Mouse (Mus musculus): ENCODE data around the gene Nfasc.

The Nfasc gene

GRCm38 (mm10) chr1:132732307-132732706 lies 9.3 kb downstream of the Nfasc start:
- no peak for DNase-seq (ENCODE audit: low read depth)

- DNase-seq (ENCODE audit: low read depth): no peak
These were observed 14.0 kb downstream of the Nfasc start for GRCm38 (mm10) chr1:132727548-132727947.

- DNase-seq (ENCODE audit: low read depth): no peak
These were observed 19.2 kb downstream of the Nfasc start for GRCm38 (mm10) chr1:132722362-132722761.

GRCm38 (mm10) chr1:132721266-132721665 lies 20.3 kb downstream of the Nfasc start:
- no peak for DNase-seq (ENCODE audit: low read depth)

- DNase-seq (ENCODE audit: low read depth): no peak
These were observed 23.4 kb downstream of the Nfasc start for GRCm38 (mm10) chr1:132718225-132718624.

- DNase-seq (ENCODE audit: low read depth): no peak
These were observed 26.6 kb downstream of the Nfasc start for GRCm38 (mm10) chr1:132715044-132715443.

- DNase-seq (ENCODE audit: low read depth): no peak
These were observed 32.2 kb downstream of the Nfasc start for GRCm38 (mm10) chr1:132709419-132709818.

GRCm38 (mm10) chr1:132707301-132707700 lies 34.3 kb downstream of the Nfasc start:
- no peak for DNase-seq (ENCODE audit: low read depth)

GRCm38 (mm10) chr1:132703467-132703866 lies 38.1 kb downstream of the Nfasc start:
- DNase-seq (ENCODE audit: low read depth): no peak

- no peak for DNase-seq (ENCODE audit: low read depth)
These were observed 44.7 kb downstream of the Nfasc start for GRCm38 (mm10) chr1:132696926-132697325.

GRCm38 (mm10) chr1:132696232-132696631 lies 45.4 kb downstream of the Nfasc start:
- DNase-seq (ENCODE audit: low read depth): no peak

GRCm38 (mm10) chr1:132694007-132694406 lies 47.6 kb downstream of the Nfasc start:
- DNase-seq (ENCODE audit: low read depth): no peak

- DNase-seq (ENCODE audit: low read depth): no peak
These were observed 52.4 kb downstream of the Nfasc start for GRCm38 (mm10) chr1:132689181-132689580.

- DNase-seq (ENCODE audit: low read depth): no peak
These were observed 62.7 kb downstream of the Nfasc start for GRCm38 (mm10) chr1:132678935-132679334.

- no peak for DNase-seq (ENCODE audit: low read depth)
These were observed 63.5 kb downstream of the Nfasc start for GRCm38 (mm10) chr1:132678076-132678475.

GRCm38 (mm10) chr1:132672704-132673103 lies 68.9 kb downstream of the Nfasc start:
- no peak for DNase-seq (ENCODE audit: low read depth)

- no peak for DNase-seq (ENCODE audit: low read depth)
These were observed 72.4 kb downstream of the Nfasc start for GRCm38 (mm10) chr1:132669200-132669599.

- DNase-seq (ENCODE audit: low read depth): no peak
These were observed 81.2 kb downstream of the Nfasc start for GRCm38 (mm10) chr1:132660354-132660753.

GRCm38 (mm10) chr1:132659604-132660003 lies 82.0 kb downstream of the Nfasc start:
- DNase-seq (ENCODE audit: low read depth): no peak

- DNase-seq (ENCODE audit: low read depth): no peak
These were observed 86.0 kb downstream of the Nfasc start for GRCm38 (mm10) chr1:132655611-132656010.

GRCm38 (mm10) chr1:132654769-132655168 lies 86.8 kb downstream of the Nfasc start:
- DNase-seq (ENCODE audit: low read depth): no peak

- DNase-seq (ENCODE audit: low read depth): no peak
These were observed 87.6 kb downstream of the Nfasc start for GRCm38 (mm10) chr1:132653841-132654457.

GRCm38 (mm10) chr1:132653161-132653560 lies 88.4 kb downstream of the Nfasc start:
- no peak for DNase-seq (ENCODE audit: low read depth)

- no peak for DNase-seq (ENCODE audit: low read depth)
These were observed 90.9 kb downstream of the Nfasc start for GRCm38 (mm10) chr1:132650680-132651079.

Data from 416B (cell line).